Mouse (Mus musculus): ENCODE data around the gene Gm26727.
A peak's percentile ranks its signal among the peaks of the same experiment; 100 is the strongest.

GRCm38 (mm10) chr2:67477753-67478152, 44.8 kb upstream of the Gm26727 start:
- TF ChIP-seq CTCF (IDR thresholded peaks at IDR 0.05; ENCODE audit: low read depth) (peak; percentile 65), EP300 (IDR thresholded peaks at IDR 0.05; ENCODE audit: low read depth) (no peak)

Data from heart, postnatal 0 days (tissue).